Mouse (Mus musculus) ES-E14 (cell line): ENCODE measurements around the gene Fam81a. TPM values are rescaled to one million over a fixed set of nuclear protein-coding genes. Genes with fewer than 3 reads are reported as not detected.

Source experiments
- DNase-seq: peaks from one replicate; pipeline ENCODE4 v3.0.0-alpha.2; 2013; ENCODE audit warnings: low read depth, low spot score
- H3K27ac ChIP-seq: 2 replicates; pipeline ENCODE4 v1.5.1; 2012; ENCODE audit warnings: low read depth, mild to moderate bottlenecking, low read length, moderate library complexity, mixed read lengths; ENCODE audit not compliant: poor library complexity, insufficient read depth, severe bottlenecking
- H3K36me3 ChIP-seq: 2 replicates; pipeline ENCODE4 v1.6.1; 2012; ENCODE audit warnings: mild to moderate bottlenecking, low read length, moderate library complexity, mixed read lengths; ENCODE audit not compliant: control insufficient read depth, poor library complexity, insufficient read depth, severe bottlenecking
- H3K4me1 ChIP-seq, 2 experiments: fragments of 150-350 bp in 1 of 2; sonication (generic) in 1 of 2; 2 replicates each; pipeline ENCODE4 v1.6.1; 2012; ENCODE audit warnings: low read length in 2 of 2, mild to moderate bottlenecking in 1 of 2, mixed read lengths in 1 of 2; ENCODE audit not compliant: control insufficient read depth in 2 of 2, insufficient read depth in 2 of 2, poor library complexity in 1 of 2
- H3K4me3 ChIP-seq, 2 experiments: fragments of 150-350 bp in 1 of 2; sonication (generic) in 1 of 2; 2 replicates each; pipeline ENCODE4 v1.5.1; 2012; ENCODE audit warnings: low read length in 2 of 2, low read depth in 1 of 2, mild to moderate bottlenecking in 1 of 2, mixed read lengths in 1 of 2; ENCODE audit not compliant: insufficient read depth in 1 of 2, poor library complexity in 1 of 2, severe bottlenecking in 1 of 2
- H3K9ac ChIP-seq: 2 replicates; pipeline ENCODE4 v1.6.1; 2012; ENCODE audit warnings: low read depth, mild to moderate bottlenecking, low read length, mixed read lengths; ENCODE audit not compliant: poor library complexity, insufficient read depth, severe bottlenecking
- H3K9me3 ChIP-seq: fragments of 150-350 bp; sonication (generic); 2 replicates; pipeline ENCODE4 v1.6.1; 2012; ENCODE audit warnings: low read depth, mild to moderate bottlenecking, low read length; ENCODE audit not compliant: control insufficient read depth, insufficient read depth
- CHD2 ChIP-seq: IDR thresholded peaks from 2 replicates; pipeline ENCODE4 v1.6.1; 2014; ENCODE audit warnings: mild to moderate bottlenecking, low read depth, low read length, inconsistent platforms
- HCFC1 ChIP-seq: IDR thresholded peaks from 2 replicates; pipeline ENCODE4 v1.6.1; 2012; ENCODE audit warnings: low read length, inconsistent platforms, borderline replicate concordance; ENCODE audit not compliant: insufficient read depth
- MAFK ChIP-seq: IDR thresholded peaks from 2 replicates; pipeline ENCODE4 v1.6.1; 2014; ENCODE audit warnings: mild to moderate bottlenecking, low read depth, low read length, inconsistent platforms; ENCODE audit not compliant: insufficient read depth
- ZC3H11A ChIP-seq: IDR thresholded peaks from 2 replicates; pipeline ENCODE4 v1.6.1; 2012; ENCODE audit warnings: low read depth, mild to moderate bottlenecking, inconsistent platforms, low read length, borderline replicate concordance
- ZNF384 ChIP-seq: IDR thresholded peaks from 2 replicates; pipeline ENCODE4 v1.6.1; 2012; ENCODE audit warnings: low read depth, low read length, inconsistent platforms
- in situ Hi-C, 2 experiments: fragments of 600-800 bp; cut with MboI; formaldehyde crosslinking; loops; one replicate each; pipeline ENCODE4 v1.15.1; 2025; ENCODE audit warnings: low sequenced_read_pairs in 2 of 2, inconsistent platforms in 1 of 2; ENCODE audit not compliant: unreplicated experiment in 2 of 2
- total RNA-seq: library from RNA; depleted of rRNA; stranded (reverse); fragments of 300-350 nt; gene quantifications from 2 replicates; pipeline ENCODE4 v1.2.3, GENCODE M21; 2012

Fam81a gene
- total RNA-seq, 1 experiment: 5.7 TPM

GRCm38 (mm10) chr9:70072387-70072786 is 70.0 kb downstream of the Fam81a start:
- no peak overlapping the region for H3K27ac ChIP-seq
- H3K4me3 ChIP-seq: no peak overlapping the region
- in situ Hi-C loops: no loop called here
- H3K9me3 ChIP-seq: no peaks in the 10 kb centered on the region
- no peak for TF ChIP-seq CHD2
- no peak for TF ChIP-seq HCFC1
- no peak for TF ChIP-seq ZNF384
- no peak overlapping the region for H3K9ac ChIP-seq
- no peaks in the 10 kb centered on the region for H3K36me3 ChIP-seq
- DNase-seq: no peak
- H3K4me1 ChIP-seq: peaks cover 8 to 15% of the 10 kb centered on the region in 2 experiments; a peak in 3 of 4 replicates

DNA sequence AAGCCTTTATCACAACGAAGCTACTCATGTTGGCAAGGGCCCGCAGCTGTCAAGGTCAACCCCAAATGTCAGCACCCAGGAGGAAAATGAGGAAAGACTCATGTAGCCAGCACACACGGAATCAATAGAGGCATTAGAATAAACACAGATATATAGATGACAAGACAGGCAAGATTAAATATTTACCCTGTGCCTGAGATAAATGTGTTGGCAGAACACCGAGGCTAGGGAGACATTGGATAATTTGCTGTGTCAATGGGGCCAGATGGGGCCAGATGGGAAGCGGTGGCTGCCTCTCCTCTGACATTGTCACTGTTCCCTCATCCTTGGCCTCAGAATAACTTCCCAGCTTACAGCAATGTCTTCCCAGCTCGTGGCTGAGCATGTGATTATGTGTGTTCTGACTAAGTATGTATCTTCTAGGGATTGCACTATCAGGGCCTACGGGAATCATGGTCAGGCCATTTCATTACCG is 72.4 kb downstream of the Fam81a start:
- Histone ChIP-seq H3K9ac (no peak overlapping the region), H3K4me1 (peaks cover 0 to 7% of the 10 kb centered on the region in 2 experiments; a peak in 1 of 4 replicates), H3K4me3 (no peak overlapping the region), H3K36me3 (no peaks in the 10 kb centered on the region), H3K27ac (no peak overlapping the region), H3K9me3 (no peaks in the 10 kb centered on the region)
- in situ Hi-C loops: no loop called here
- TF ChIP-seq ZC3H11A (no peak), CHD2 (no peak), HCFC1 (no peak), ZNF384 (no peak), MAFK (no peak)
- DNase-seq: no peak

- in situ Hi-C loops: no loop called here
- TF ChIP-seq HCFC1 (no peak), CHD2 (no peak), ZNF384 (no peak), MAFK (no peak), ZC3H11A (no peak)
- Histone ChIP-seq H3K9me3 (no peaks in the 10 kb centered on the region), H3K4me1 (no peaks in the 10 kb centered on the region), H3K9ac (no peak overlapping the region), H3K4me3 (no peak overlapping the region), H3K36me3 (no peaks in the 10 kb centered on the region), H3K27ac (no peak overlapping the region)
- no peak for DNase-seq
Observed at GRCm38 (mm10) chr9:70067497-70067896, 74.9 kb downstream of the Fam81a start.

GRCm38 (mm10) chr9:70062012-70062411 is 80.3 kb downstream of the Fam81a start:
- no peaks in the 10 kb centered on the region; the same call in 1 of the 2 replicates for H3K36me3 ChIP-seq
- H3K4me1 ChIP-seq: no peaks in the 10 kb centered on the region
- no peak for TF ChIP-seq HCFC1
- no peak for TF ChIP-seq ZC3H11A
- no peak for TF ChIP-seq ZNF384
- TF ChIP-seq CHD2: no peak
- DNase-seq: no peak
- H3K9ac ChIP-seq: no peak overlapping the region
- in situ Hi-C loops: no loop called here
- H3K4me3 ChIP-seq: no peak overlapping the region
- no peaks in the 10 kb centered on the region for H3K9me3 ChIP-seq
- no peak overlapping the region for H3K27ac ChIP-seq

DNA sequence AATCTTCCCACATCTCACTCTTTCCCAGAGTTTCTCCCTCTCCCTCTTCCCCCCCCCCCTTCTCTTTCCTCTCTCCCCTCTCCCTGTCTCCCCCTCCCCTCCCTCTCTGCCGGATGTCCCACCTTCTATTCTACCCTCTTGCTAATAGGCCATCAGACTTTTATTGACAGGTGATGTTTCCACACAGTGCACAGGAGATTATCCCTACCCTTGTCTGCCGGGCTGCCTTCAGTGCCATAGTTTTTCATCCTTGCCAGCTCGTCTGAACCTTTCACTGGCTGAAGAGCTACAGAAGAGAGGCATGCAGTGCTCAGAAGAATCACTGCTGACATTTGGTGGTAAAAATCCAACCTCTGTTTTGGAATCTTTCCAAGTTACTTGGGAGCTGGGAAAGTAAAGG is 88.9 kb downstream of the Fam81a start:
- no peaks in the 10 kb centered on the region; the same call in 1 of the 2 replicates for H3K36me3 ChIP-seq
- DNase-seq: no peak
- in situ Hi-C loops: no loop called here
- no peaks in the 10 kb centered on the region for H3K9me3 ChIP-seq
- no peak overlapping the region for H3K27ac ChIP-seq
- H3K9ac ChIP-seq: no peak overlapping the region
- peaks cover 2 to 7% of the 10 kb centered on the region in 2 experiments; a peak in 1 of 4 replicates for H3K4me1 ChIP-seq
- peak overlapping the region; percentile 34 to 41; a peak in 3 of 4 replicates for H3K4me3 ChIP-seq
- TF ChIP-seq HCFC1 (no peak), CHD2 (no peak), ZNF384 (no peak), MAFK (no peak)
